Mouse (Mus musculus): ENCODE data around the gene Hhatl. TPM values are rescaled to one million over a fixed set of nuclear protein-coding genes. Genes with fewer than 3 reads are reported as not detected.
A peak's percentile ranks its signal among the peaks of the same experiment; 100 is the strongest.

Hhatl gene
- polyA plus RNA-seq, 1 experiment from 2014 or later = 17.8 TPM

GRCm38 (mm10) chr9:121757835-121758814 lies 34.2 kb downstream of the Hhatl start:
- peak overlapping the region in 1 of 2 experiments; percentile 97; a peak in 2 of 4 replicates for H3K27ac ChIP-seq (replicated peaks in 1 of 2; ENCODE audit: control insufficient read depth in 1 of 2, insufficient read depth in 1 of 2, low read depth in 2 of 2, low read length in 2 of 2)
- no peaks in the 10 kb centered on the region for H3K27me3 ChIP-seq (ENCODE audit: control insufficient read depth, insufficient read depth, low read length)
- H3K9me3 ChIP-seq (ENCODE audit: control insufficient read depth, low read length) = no peaks in the 10 kb centered on the region
- H3K36me3 ChIP-seq (ENCODE audit: control insufficient read depth, insufficient read depth, low read length) = peaks cover 48% of the 10 kb centered on the region
- peak overlapping the region; percentile 83 to 86; a peak in 3 of 4 replicates for H3K4me3 ChIP-seq (ENCODE audit: control insufficient read depth in 1 of 2, insufficient read depth in 1 of 2, low read depth in 1 of 2, low read length in 2 of 2)
- 55% methylated on average over 10 of the region's 10 CpGs for WGBS
- peaks cover 15 to 30% of the 10 kb centered on the region in 2 experiments for H3K4me1 ChIP-seq (ENCODE audit: control insufficient read depth in 2 of 2, insufficient read depth in 2 of 2, low read length in 2 of 2)
- H3K9ac ChIP-seq (ENCODE audit: low read length) = peak overlapping the region; percentile 97
- H3K4me2 ChIP-seq (ENCODE audit: low read length) = peak overlapping the region; percentile 78
- no peak for ATAC-seq (ENCODE audit: insufficient number of reproducible peaks, insufficient read depth, low FRiP score, low read depth)

GRCm38 (mm10) chr9:121757432-121757831 lies 34.9 kb downstream of the Hhatl start:
- peaks cover 15 to 30% of the 10 kb centered on the region in 2 experiments for H3K4me1 ChIP-seq (ENCODE audit: control insufficient read depth in 2 of 2, insufficient read depth in 2 of 2, low read length in 2 of 2)
- peaks cover 49% of the 10 kb centered on the region for H3K36me3 ChIP-seq (ENCODE audit: control insufficient read depth, insufficient read depth, low read length)
- H3K9ac ChIP-seq (ENCODE audit: low read length) = peak overlapping the region; percentile 17; the same call in 1 of the 2 replicates
- H3K4me2 ChIP-seq (ENCODE audit: low read length) = no peak overlapping the region
- H3K27me3 ChIP-seq (ENCODE audit: control insufficient read depth, insufficient read depth, low read length) = no peaks in the 10 kb centered on the region
- ATAC-seq (ENCODE audit: insufficient number of reproducible peaks, insufficient read depth, low FRiP score, low read depth) = no peak
- H3K27ac ChIP-seq (replicated peaks in 1 of 2; ENCODE audit: control insufficient read depth in 1 of 2, insufficient read depth in 1 of 2, low read depth in 2 of 2, low read length in 2 of 2) = no peak overlapping the region; a peak in 1 of 4 replicates
- 64% methylated on average over 3 of the region's 3 CpGs for WGBS
- no peaks in the 10 kb centered on the region for H3K9me3 ChIP-seq (ENCODE audit: control insufficient read depth, low read length)
- no peak overlapping the region for H3K4me3 ChIP-seq (ENCODE audit: control insufficient read depth in 1 of 2, insufficient read depth in 1 of 2, low read depth in 1 of 2, low read length in 2 of 2)

- H3K9me3 ChIP-seq (ENCODE audit: control insufficient read depth, low read length) = no peaks in the 10 kb centered on the region
- no peaks in the 10 kb centered on the region for H3K27me3 ChIP-seq (ENCODE audit: control insufficient read depth, insufficient read depth, low read length)
- H3K27ac ChIP-seq (replicated peaks in 1 of 2; ENCODE audit: control insufficient read depth in 1 of 2, insufficient read depth in 1 of 2, low read depth in 2 of 2, low read length in 2 of 2) = no peak overlapping the region
- no peak overlapping the region for H3K4me2 ChIP-seq (ENCODE audit: low read length)
- H3K4me3 ChIP-seq (ENCODE audit: control insufficient read depth in 1 of 2, insufficient read depth in 1 of 2, low read depth in 1 of 2, low read length in 2 of 2) = no peak overlapping the region
- peaks cover 15 to 25% of the 10 kb centered on the region in 2 experiments for H3K4me1 ChIP-seq (ENCODE audit: control insufficient read depth in 2 of 2, insufficient read depth in 2 of 2, low read length in 2 of 2)
- ATAC-seq (ENCODE audit: insufficient number of reproducible peaks, insufficient read depth, low FRiP score, low read depth) = no peak
- WGBS = 81% methylated on average over 3 of the region's 3 CpGs
- H3K9ac ChIP-seq (ENCODE audit: low read length) = no peak overlapping the region
- H3K36me3 ChIP-seq (ENCODE audit: control insufficient read depth, insufficient read depth, low read length) = peaks cover 52% of the 10 kb centered on the region
Measured at GRCm38 (mm10) chr9:121756785-121757184, 35.5 kb downstream of the Hhatl start.

GRCm38 (mm10) chr9:121754624-121755023 lies 37.7 kb downstream of the Hhatl start:
- no peaks in the 10 kb centered on the region for H3K27me3 ChIP-seq (ENCODE audit: control insufficient read depth, insufficient read depth, low read length)
- no peak overlapping the region for H3K4me3 ChIP-seq (ENCODE audit: control insufficient read depth in 1 of 2, insufficient read depth in 1 of 2, low read depth in 1 of 2, low read length in 2 of 2)
- H3K27ac ChIP-seq (replicated peaks in 1 of 2; ENCODE audit: control insufficient read depth in 1 of 2, insufficient read depth in 1 of 2, low read depth in 2 of 2, low read length in 2 of 2) = no peak overlapping the region
- H3K4me2 ChIP-seq (ENCODE audit: low read length) = no peak overlapping the region
- 89% methylated on average over 3 of the region's 3 CpGs for WGBS
- H3K4me1 ChIP-seq (ENCODE audit: control insufficient read depth in 2 of 2, insufficient read depth in 2 of 2, low read length in 2 of 2) = peaks cover 6 to 11% of the 10 kb centered on the region in 2 experiments
- no peak for ATAC-seq (ENCODE audit: insufficient number of reproducible peaks, insufficient read depth, low FRiP score, low read depth)
- H3K9me3 ChIP-seq (ENCODE audit: control insufficient read depth, low read length) = no peaks in the 10 kb centered on the region
- peaks cover 74% of the 10 kb centered on the region for H3K36me3 ChIP-seq (ENCODE audit: control insufficient read depth, insufficient read depth, low read length)
- no peak overlapping the region for H3K9ac ChIP-seq (ENCODE audit: low read length)

DNA sequence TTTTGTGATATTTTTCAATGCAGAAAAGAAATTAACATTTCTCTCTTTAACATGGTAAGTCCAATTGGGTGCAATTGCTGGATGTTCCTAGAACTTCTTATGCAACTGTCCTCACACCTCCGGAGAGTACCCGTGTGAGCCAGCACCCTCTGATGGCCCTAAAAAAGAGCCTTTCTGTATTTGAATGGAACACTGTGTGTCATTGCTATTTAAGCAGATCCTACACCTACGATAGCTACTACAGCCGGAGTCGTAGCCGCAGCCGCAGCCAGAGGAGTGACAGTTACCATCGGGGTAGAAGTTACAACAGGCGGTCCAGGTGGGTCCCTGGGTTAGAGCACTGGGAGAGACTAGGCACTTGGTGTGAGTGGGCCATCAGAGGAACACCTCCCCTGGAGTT lies 39.5 kb downstream of the Hhatl start:
- H3K27ac ChIP-seq (replicated peaks in 1 of 2; ENCODE audit: control insufficient read depth in 1 of 2, insufficient read depth in 1 of 2, low read depth in 2 of 2, low read length in 2 of 2) = no peak overlapping the region
- H3K36me3 ChIP-seq (ENCODE audit: control insufficient read depth, insufficient read depth, low read length) = peaks cover 92% of the 10 kb centered on the region
- no peaks in the 10 kb centered on the region; a peak in 1 of 4 replicates for H3K4me1 ChIP-seq (ENCODE audit: control insufficient read depth in 2 of 2, insufficient read depth in 2 of 2, low read length in 2 of 2)
- H3K9ac ChIP-seq (ENCODE audit: low read length) = no peak overlapping the region
- H3K27me3 ChIP-seq (ENCODE audit: control insufficient read depth, insufficient read depth, low read length) = no peaks in the 10 kb centered on the region
- 95% methylated on average over 9 of the region's 9 CpGs for WGBS
- no peak for ATAC-seq (ENCODE audit: insufficient number of reproducible peaks, insufficient read depth, low FRiP score, low read depth)
- no peak overlapping the region for H3K4me2 ChIP-seq (ENCODE audit: low read length)
- no peak overlapping the region for H3K4me3 ChIP-seq (ENCODE audit: control insufficient read depth in 1 of 2, insufficient read depth in 1 of 2, low read depth in 1 of 2, low read length in 2 of 2)
- no peaks in the 10 kb centered on the region for H3K9me3 ChIP-seq (ENCODE audit: control insufficient read depth, low read length)

GRCm38 (mm10) chr9:121744051-121744450 lies 48.3 kb downstream of the Hhatl start:
- Histone ChIP-seq H3K4me2 (ENCODE audit: low read length) (no peak overlapping the region), H3K9ac (ENCODE audit: low read length) (no peak overlapping the region), H3K27ac (replicated peaks in 1 of 2; ENCODE audit: control insufficient read depth in 1 of 2, insufficient read depth in 1 of 2, low read depth in 2 of 2, low read length in 2 of 2) (no peak overlapping the region), H3K27me3 (ENCODE audit: control insufficient read depth, insufficient read depth, low read length) (no peaks in the 10 kb centered on the region), H3K9me3 (ENCODE audit: control insufficient read depth, low read length) (no peaks in the 10 kb centered on the region), H3K4me3 (ENCODE audit: control insufficient read depth in 1 of 2, insufficient read depth in 1 of 2, low read depth in 1 of 2, low read length in 2 of 2) (no peak overlapping the region), H3K4me1 (ENCODE audit: control insufficient read depth in 2 of 2, insufficient read depth in 2 of 2, low read length in 2 of 2) (peaks cover 0 to 8% of the 10 kb centered on the region in 2 experiments; a peak in 1 of 4 replicates), H3K36me3 (ENCODE audit: control insufficient read depth, insufficient read depth, low read length) (peaks cover 93% of the 10 kb centered on the region)
- 83% methylated on average over 8 of the region's 8 CpGs for WGBS
- ATAC-seq (ENCODE audit: insufficient number of reproducible peaks, insufficient read depth, low FRiP score, low read depth) = no peak

DNA sequence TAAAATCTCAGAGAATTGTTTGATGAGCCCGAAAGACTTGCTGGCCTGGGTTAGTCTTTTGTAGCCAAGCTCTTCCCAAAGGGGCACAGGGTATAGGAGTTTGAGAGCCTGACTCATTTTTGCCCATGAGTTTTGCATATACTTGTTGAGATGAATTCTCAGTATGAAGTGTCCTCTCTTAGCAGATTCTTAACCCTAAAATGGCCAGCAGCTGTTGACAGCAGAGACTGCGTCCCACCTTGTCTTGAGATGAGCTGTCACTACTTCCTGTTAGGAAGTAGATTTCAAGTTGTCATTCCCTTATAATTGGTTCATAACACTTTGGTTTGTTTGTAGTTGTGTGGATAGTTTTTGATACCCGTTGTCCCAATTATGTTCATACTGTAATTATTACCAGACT lies 51.1 kb downstream of the Hhatl start:
- ATAC-seq (ENCODE audit: insufficient number of reproducible peaks, insufficient read depth, low FRiP score, low read depth) = no peak
- 85% methylated on average over 3 of the region's 3 CpGs for WGBS
- H3K4me1 ChIP-seq (ENCODE audit: control insufficient read depth in 2 of 2, insufficient read depth in 2 of 2, low read length in 2 of 2) = 0 out of 4 replicates have a peak, but pooled peaks cover 0 to 8% of the 10 kb centered on the region in 2 experiments
- H3K36me3 ChIP-seq (ENCODE audit: control insufficient read depth, insufficient read depth, low read length) = peaks cover 72% of the 10 kb centered on the region
- H3K4me3 ChIP-seq (ENCODE audit: control insufficient read depth in 1 of 2, insufficient read depth in 1 of 2, low read depth in 1 of 2, low read length in 2 of 2) = no peak overlapping the region
- H3K9me3 ChIP-seq (ENCODE audit: control insufficient read depth, low read length) = no peaks in the 10 kb centered on the region
- H3K9ac ChIP-seq (ENCODE audit: low read length) = no peak overlapping the region
- H3K27ac ChIP-seq (replicated peaks in 1 of 2; ENCODE audit: control insufficient read depth in 1 of 2, insufficient read depth in 1 of 2, low read depth in 2 of 2, low read length in 2 of 2) = no peak overlapping the region
- no peaks in the 10 kb centered on the region for H3K27me3 ChIP-seq (ENCODE audit: control insufficient read depth, insufficient read depth, low read length)
- H3K4me2 ChIP-seq (ENCODE audit: low read length) = no peak overlapping the region

Measured in heart, embryonic 14.5 days (tissue).